Mouse (Mus musculus): ENCODE results near the gene Vav3.

DNA sequence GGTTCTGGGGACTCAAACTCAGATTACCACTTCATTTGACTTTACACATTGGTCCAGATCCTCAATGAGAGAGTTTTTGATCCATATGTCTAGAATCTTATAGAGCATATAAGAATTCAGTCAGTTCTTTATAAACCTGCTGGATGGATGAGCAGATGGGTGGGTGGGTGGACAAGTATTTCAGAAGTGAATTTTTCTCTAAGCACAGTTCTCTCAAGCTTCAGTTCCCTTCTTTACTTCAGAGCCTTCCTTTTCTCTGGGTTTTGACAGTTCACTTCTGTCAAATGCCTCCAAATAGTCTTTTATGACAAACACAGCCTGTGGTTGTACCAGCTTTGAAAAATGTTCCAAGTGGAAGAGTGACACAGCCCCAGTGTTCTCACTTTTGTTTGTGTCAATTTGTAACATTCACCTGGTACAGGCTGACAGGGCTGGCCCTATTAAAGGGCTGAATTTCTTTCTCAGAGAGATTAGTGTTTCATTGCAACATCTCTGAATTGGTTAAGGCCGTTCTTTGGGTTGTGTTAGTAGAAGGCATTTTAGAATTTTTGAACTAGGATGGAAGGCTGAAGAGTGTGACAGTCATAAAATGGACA lies 159.5 kb downstream of the Vav3 start:
- TF ChIP-seq GATA1 (IDR thresholded peaks at IDR 0.05; ENCODE audit: borderline replicate concordance, low read length) (no peak), FLI1 (IDR thresholded peaks at IDR 0.05; ENCODE audit: low read length) (no peak)
